Mouse (Mus musculus) cerebellum, adult 18-20 months (tissue): ENCODE data around the gene Mvb12b.
A peak's percentile ranks its signal among the peaks of the same experiment; 100 is the strongest.

ENCODE experiments used
- DNase-seq, 2 experiments: peaks; one replicate each; pipeline ENCODE4 v3.0.0; 2021

Gene Mvb12b

DNA sequence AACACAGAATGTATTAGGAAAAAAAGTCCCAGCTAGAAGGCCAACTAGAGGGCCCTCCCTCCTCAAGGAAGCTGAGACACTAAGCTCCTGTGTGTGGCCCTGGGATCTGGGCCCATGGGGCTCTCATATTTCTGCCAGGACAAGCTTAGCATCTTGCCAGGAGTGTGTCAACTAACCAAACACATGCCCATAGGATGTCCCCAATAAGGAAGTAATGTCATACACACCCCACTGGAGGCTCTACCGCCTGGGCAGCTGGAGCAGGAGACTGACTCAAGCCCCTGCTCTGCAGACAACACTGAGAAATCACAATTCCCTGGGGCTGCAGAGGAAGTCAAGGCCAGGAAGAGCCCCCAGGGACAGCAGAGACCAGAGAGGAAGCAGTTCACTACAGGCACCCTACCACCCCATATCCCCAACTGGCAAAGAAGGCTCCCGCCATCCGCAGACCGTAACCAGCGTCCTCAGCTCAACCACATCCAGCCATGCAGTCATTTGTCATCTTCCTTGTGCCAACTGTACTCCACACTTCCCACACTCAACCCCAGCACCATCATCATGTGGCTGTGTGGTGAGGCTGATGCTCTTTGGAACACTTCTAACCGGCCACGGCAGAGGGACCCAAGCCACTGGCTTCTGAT lies 3.0 kb downstream of the Mvb12b start:
- DNase-seq: peak in 1 of 2 experiments; percentile 38

DNA sequence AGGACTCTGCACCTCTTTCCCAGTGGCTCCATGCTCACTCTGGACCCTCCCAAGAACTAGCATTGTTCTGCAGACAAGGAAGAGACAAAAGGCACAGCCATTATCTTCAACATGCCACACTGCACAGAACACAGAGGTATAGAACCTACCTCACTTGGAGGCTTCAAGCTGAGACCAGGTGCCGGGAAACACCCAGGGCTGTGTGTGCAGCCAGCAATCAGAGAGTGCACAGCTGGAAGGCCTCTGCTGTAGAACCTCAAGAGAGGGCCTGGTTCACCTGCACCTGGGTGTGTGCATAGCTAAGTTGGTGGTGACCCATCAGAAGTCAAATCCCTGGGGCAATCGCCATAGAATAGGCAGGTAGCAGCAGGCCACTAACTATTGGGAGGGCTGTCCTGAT lies 8.5 kb downstream of the Mvb12b start:
- no peak for DNase-seq

GRCm38 (mm10) chr2:33878437-33878836 lies 9.3 kb downstream of the Mvb12b start:
- DNase-seq: no peak

GRCm38 (mm10) chr2:33877663-33878360 lies 9.9 kb downstream of the Mvb12b start:
- no peak for DNase-seq

DNA sequence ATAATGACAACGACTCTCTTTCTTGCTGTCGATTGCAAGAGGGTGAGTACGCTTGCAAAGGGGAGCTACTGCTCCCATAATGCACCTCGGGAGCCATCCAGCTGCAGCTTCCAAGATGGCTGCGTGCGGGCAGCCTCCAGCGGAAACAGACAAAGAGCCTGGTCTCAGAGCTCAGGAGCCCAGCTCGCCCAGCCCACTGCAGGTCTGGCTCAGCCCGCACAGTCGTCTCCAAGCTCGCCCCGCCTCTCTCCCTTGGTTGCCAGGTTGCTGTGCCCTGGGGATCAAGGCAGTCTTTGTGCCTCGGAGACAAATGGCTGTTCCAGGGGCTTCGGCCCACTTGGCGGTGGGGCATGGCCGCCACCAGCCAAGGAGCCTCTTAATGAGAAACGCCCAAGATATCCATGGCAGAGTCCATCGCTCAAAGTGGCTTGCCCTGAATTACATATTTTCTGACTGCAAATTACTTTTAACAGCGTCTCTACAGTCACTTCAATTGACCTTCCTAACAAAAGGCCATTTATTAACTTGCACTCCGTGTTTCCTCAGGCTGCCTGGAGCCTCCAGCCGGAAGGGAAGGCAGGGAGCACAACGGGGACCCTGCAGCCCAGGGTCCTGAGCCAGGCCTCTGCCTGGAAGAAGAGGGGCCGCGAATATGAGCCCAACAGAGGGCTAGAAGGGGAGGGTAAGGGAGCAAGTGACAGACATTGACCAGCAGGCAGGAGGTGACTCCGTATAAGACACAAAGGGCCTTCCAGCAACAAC lies 11.0 kb downstream of the Mvb12b start:
- peak; percentile 56 to 66 for DNase-seq

DNA sequence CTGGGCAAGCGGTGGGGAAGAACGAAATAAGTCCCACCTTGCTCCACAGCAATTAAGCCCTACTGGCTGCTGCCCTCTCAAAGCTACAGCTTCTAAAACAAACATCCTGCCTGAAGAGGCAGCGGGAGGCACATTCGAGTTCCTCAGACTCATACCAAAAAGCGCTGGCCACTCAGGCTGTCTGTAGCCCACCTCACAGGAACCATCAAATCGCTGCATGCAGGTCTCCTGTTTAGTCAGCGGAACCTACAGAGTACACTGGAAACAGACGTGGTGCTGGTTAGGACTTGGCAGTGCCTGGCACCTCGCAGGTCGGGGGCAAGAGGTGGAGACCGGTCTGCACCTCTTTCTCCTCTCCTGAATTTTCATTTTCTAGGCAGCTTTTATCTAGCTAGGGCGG lies 12.2 kb downstream of the Mvb12b start:
- DNase-seq: no peak

- DNase-seq: no peak
These were observed 12.7 kb downstream of the Mvb12b start for GRCm38 (mm10) chr2:33874856-33875576.

DNA sequence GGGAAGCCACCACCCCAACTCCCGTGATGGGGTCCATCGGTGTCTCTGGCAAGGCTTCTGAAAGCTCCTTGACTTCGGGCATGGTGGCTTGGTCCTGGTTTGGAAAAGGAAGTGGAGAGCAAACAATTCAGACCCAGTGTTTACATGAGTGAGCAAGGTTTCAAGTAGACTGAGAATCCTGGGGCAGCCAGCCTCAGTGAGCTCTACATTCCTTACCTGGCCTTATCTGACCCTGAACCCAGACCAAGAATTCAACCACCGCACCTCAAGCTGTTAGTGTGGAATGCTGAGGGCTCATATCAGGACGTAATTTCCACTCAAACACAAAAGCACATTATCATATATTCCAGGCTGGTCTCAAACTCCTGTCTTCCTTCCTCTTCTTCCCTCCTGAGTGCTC lies 13.4 kb downstream of the Mvb12b start:
- no peak for DNase-seq

DNA sequence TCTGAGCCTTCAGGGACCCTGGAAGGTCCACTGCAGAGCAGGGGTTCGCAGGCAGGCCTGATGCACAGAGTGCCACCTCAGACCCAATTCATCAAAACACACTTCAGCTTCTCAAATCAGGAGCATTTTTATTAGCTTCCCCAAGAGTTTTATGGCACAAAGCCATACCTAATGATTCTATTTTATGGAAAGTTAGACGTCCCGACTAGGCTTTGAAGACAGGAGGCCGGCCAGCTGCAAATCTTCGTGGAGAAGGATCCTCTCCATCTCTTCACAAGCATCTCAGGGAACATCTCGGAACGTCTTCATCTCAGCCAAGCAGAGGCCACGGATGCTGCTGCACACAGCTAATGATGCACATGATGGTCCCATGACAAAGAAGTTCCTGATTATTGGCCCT lies 14.2 kb downstream of the Mvb12b start:
- no peak for DNase-seq

DNA sequence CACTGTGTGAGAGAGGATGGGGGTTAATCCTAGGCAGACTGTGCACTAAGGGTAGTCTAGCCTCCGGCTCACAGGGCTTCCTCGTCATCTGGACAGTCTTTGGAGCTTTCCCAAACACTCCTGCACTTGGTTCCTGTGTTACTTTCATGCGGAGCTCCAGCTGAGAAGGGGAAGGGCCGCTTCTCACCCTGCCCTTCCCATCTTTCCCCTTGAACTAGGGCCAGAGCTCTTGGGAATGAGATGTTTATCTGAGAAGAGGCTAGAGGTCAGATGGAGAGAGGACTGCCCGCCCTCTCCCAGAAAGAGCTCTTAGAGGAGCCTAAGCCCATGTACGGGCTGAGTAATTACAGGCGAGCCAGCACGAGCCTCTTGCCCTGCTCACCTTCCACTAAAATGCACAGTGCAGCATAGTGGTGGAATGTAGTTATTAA lies 14.9 kb downstream of the Mvb12b start:
- DNase-seq: no peak

GRCm38 (mm10) chr2:33871181-33871520 lies 16.6 kb downstream of the Mvb12b start:
- DNase-seq: no peak

DNA sequence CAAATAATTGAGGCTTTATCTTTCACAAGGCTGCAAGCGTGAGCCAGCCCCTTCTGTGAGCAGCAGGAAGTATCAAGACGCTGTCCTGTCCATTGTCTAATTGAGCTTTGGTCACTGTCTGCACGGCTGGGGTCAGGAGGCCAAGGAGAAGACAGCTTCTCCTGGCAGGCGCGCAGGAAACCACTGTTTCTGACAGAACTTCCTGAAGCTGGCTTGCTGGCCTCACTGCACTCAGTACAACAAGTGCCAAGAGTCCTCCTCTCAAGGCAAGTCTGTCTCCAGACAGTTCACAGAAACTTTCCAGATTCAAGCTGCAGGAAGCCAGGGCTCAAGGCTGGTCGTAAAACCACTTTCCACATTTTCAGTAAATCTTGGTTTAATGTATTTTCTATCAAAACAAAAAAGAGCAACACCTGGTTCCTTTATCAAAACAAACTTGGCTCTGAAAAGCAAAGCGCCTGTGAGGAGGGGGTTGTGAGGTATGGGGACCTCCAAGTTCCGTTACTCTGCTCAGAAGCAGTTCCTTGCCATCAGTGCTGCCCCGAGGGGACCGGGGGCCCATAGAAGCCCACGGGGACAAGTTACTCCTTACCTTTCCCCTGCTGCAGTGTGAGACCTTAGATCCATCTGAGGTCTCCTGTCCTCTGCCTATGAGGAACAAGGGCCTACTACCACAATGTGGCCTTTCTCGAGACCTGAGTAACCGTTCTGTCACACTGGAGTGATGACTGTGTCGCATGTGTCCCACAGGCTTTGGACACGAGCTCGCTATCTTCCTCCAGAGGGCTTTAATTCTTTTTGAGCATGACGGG lies 17.2 kb downstream of the Mvb12b start:
- DNase-seq: no peak

- DNase-seq: no peak
These were observed 17.9 kb downstream of the Mvb12b start for GRCm38 (mm10) chr2:33869689-33870343.

DNA sequence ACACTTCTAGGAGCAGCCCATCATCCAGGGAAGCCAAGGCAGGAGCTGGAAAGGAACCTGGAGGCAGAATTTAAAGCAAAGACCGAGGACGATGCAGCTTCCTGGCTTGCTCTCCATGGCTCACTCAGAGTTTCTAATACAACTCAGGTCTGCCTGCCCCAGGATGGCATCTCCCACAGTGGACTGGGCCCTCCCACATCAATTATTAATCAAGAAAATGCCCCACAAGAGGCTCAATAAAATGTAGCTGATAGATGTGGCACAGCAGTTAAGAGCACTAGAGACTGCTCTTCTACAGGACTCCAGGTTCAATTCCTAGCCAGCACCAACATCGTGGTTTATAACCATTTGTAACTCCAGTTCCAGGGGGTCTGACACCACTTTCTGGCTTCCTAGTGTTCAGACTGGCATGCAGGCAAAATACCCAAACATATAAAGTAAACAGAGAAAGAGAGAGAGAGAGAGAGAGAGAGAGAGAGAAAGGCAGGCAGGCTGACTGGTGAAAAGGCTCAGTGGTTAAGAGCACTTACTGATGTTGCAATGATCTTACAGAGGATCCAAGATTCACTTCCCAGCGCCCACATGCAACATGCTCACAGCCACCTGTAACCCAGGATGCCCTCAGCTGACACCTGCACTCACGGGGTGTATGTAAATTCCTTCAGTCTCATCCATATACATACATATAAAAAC lies 18.6 kb downstream of the Mvb12b start:
- DNase-seq: no peak

DNA sequence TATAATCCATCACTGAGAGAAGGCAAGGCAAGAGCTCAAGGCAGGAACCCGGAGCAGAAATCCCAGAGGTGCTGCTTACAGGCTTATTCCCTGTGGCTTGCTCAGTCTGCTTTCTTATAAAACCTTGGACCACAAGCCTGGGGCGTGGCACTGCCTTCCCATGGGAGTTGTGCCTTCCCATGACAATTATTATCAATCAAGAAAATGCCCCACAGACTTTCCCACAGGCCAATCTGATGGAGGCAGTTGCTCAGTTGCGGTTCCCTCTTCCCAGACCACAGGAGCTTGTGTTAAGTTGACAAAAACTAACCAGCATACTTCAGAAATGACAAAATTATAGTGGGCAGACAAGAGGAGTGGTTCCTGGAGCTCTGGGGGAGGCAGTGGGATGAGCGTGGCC lies 19.4 kb downstream of the Mvb12b start:
- DNase-seq: no peak

DNA sequence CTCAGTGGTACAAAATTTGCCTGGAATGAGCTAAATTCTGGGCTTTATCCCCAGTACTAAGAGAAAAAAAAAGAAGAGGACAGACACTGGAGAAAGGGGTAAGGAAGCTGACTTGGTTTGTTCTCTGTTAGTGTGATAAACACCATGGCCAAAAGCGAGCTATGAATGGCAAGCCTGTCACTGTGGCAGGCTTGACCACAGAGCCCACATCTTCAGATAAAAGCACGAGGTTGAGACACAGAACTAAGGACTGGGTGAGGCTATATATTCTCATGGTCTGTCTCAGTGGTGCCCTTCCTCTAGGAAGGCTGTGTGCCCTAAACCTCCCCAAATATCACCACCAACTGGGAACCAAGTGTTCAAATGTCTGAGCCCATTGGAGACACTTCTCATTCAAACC lies 31.0 kb downstream of the Mvb12b start:
- DNase-seq: no peak

DNA sequence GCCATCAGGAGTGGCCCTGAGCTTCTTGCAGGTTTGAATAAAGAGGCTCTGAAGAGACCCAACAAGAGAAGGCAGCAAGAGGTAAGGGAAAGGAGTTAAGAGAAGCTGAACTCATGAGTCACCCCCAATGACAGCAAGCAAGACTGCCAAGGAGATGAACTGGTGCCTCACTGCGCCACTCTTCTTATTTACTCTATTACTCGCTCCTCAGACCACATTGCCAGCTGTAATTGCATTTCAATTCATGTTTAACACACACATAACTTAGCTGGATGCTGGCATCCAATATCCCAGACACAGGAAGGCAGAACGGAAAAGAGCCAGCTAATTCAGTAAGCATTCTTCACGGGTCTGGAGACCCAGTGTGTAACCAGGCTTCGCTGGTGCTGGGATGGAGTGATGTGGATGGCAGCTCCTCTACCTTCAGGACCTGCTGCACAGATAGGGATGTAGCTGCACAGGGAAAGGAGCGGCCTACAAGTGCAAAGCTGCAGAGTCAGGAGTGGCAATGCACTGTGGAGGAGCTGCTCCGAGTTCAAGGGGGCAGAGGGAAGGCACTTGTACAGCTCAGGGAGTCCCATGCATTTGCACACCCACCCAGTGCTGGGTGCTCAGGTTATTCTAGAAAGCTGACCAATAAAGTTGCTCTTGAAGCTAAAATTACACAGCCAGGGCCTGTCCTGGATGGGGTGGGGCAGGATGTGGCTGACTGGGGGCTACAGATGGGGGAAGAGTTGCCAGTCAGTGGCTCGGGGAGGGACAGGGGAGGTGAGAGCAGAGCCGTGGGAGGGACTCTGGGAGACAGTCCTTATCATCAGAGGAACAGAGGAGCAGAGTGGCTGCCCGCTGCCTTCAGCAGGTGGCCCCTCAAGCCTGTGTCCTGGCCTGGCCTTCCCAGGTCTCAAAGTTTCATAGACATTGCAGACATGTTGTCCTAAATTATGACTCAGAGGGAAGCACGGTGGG lies 34.5 kb downstream of the Mvb12b start:
- no peak for DNase-seq

GRCm38 (mm10) chr2:33847196-33847834 lies 40.4 kb downstream of the Mvb12b start:
- no peak for DNase-seq

DNA sequence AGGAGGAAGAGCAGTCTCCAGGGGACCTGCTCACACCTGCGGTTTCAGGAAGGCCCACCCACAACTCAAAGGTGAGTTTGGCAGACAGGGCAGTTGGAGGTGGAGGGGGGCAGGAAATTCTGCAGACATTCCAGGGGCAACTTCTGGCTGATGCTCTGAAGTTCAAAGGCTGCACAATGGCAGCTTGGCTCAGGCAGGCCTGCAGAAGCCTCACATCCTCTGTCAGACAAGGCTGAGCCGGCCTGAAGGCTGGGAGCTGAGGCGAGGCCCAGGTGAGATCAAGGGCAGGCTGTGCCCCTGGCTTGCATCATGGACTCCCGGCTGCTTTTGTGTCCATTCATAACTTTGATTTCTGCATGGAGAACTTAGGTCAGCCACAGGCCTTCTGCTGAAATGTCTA lies 41.1 kb downstream of the Mvb12b start:
- no peak for DNase-seq

- no peak for DNase-seq
These were observed 44.1 kb downstream of the Mvb12b start for GRCm38 (mm10) chr2:33843642-33844041.
